20 mouse cellular contexts compared by ENCODE assay signal in genomic region chr13:57414716-57415115, GRCm38 (mm10).
A peak's percentile ranks its signal among the peaks of the same experiment; 100 is the strongest.
DNase-seq lines count a peak whose midpoint lies in the region; TF ChIP-seq lines count a peak whose summit lies in the region.
"Had no signal": no experiment of that assay in that cellular context is flagged by ENCODE, and none has a peak within 500 bp of the region (broad histone marks: within the 10 kb centered on the region; RNA-seq: fewer than 3 reads in every experiment).

No protein-coding gene starts in this region.

- DNase-seq in layer of hippocampus, adult 2 months (ENCODE audit: low spot score in 2 of 2) = no peak
- DNase-seq in layer of hippocampus, adult 9-11 months = no peak
- peak; percentile 51 for DNase-seq in ES-CJ7 (ENCODE audit: low read depth, low spot score)
- peak; percentile 67 for DNase-seq in ZHBTc4 (ENCODE audit: low read depth, low spot score)
- no peak for DNase-seq in cerebellum, adult 2 months
- no peak for DNase-seq in heart, postnatal 14 days
- DNase-seq: adrenal gland, postnatal 14 days; cerebellum, adult 18-20 months; cerebellum, postnatal 10 days; embryo, embryonic 11 days; gastrocnemius, postnatal 10 days; heart, adult 18-20 months; heart, postnatal 10 days had no signal

- peak; percentile 40 for TF ChIP-seq CTCF in layer of hippocampus, adult 2 months (conservative IDR thresholded peaks at IDR 0.05)
- peak; percentile 69 for TF ChIP-seq CTCF in E14TG2a.4 (conservative IDR thresholded peaks at IDR 0.05; ENCODE audit: low read length)
- no peak for TF ChIP-seq CTCF in cerebellum, adult 2 months (IDR thresholded peaks at IDR 0.05; ENCODE audit: borderline replicate concordance, insufficient read depth, low read depth, low read length)

- WGBS in cerebellum, adult 2 months = 100% methylated on average over 1 of the region's 1 CpGs

- H3K36me3 ChIP-seq in E14TG2a.4 (ENCODE audit: insufficient read depth, low read length) = no peaks in the 10 kb centered on the region
- H3K36me3 ChIP-seq: embryonic facial prominence, embryonic 15.5 days; forebrain, embryonic 10.5 days; heart, embryonic 10.5 days had no signal

- H3K4me3 ChIP-seq in layer of hippocampus, adult 2 months = no peak overlapping the region
- H3K4me3 ChIP-seq in E14TG2a.4 (replicated peaks; ENCODE audit: low read length) = no peak overlapping the region
- H3K4me3 ChIP-seq in cerebellum, adult 2 months (replicated peaks; ENCODE audit: insufficient read depth, low read depth, low read length) = no peak overlapping the region
- H3K4me3 ChIP-seq: embryonic facial prominence, embryonic 15.5 days; erythroblast, embryonic 14.5 days; forebrain, embryonic 10.5 days; heart, embryonic 10.5 days; hindbrain, embryonic 13.5 days had no signal

- intact Hi-C loops in heart, postnatal 14 days (cut with DNase I) = no loop called here

- H3K4me1 ChIP-seq in E14TG2a.4 (replicated peaks; ENCODE audit: low read depth, low read length) = no peaks in the 10 kb centered on the region
- H3K4me1 ChIP-seq in cerebellum, adult 2 months (ENCODE audit: control insufficient read depth, insufficient read depth, low read length) = no peaks in the 10 kb centered on the region; the same call in 1 of the 2 replicates
- H3K4me1 ChIP-seq: embryonic facial prominence, embryonic 15.5 days had no signal

- no peaks in the 10 kb centered on the region for H3K9me3 ChIP-seq in E14TG2a.4 (ENCODE audit: low read length)
- H3K9me3 ChIP-seq: forebrain, embryonic 10.5 days; heart, embryonic 10.5 days; hindbrain, embryonic 13.5 days had no signal

- no peak for TF ChIP-seq POLR2A in cerebellum, adult 2 months (IDR thresholded peaks at IDR 0.05; ENCODE audit: borderline replicate concordance, insufficient read depth, low read length)

- H3K27ac ChIP-seq in layer of hippocampus, adult 2 months = no peak overlapping the region
- no peak overlapping the region for H3K27ac ChIP-seq in cerebellum, adult 2 months (ENCODE audit: insufficient read depth, low read length)
- H3K27ac ChIP-seq: embryonic facial prominence, embryonic 15.5 days; forebrain, embryonic 10.5 days; heart, embryonic 10.5 days; hindbrain, postnatal 0 days had no signal

- H3K27me3 ChIP-seq in E14TG2a.4 (ENCODE audit: insufficient read depth, low read length) = no peaks in the 10 kb centered on the region
- no peaks in the 10 kb centered on the region for H3K27me3 ChIP-seq in cerebellum, adult 2 months (ENCODE audit: control insufficient read depth, insufficient read depth, low read length)
- H3K27me3 ChIP-seq: embryonic facial prominence, embryonic 15.5 days; hindbrain, embryonic 13.5 days had no signal

Comparison
In these comparisons a context has a peak if more than half of its experiments do, and no peak if none do; other contexts are left out.
1. DNase-seq: peak in ES-CJ7 (single experiment) and ZHBTc4 (single experiment); none in layer of hippocampus, adult 2 months (0 of 2), layer of hippocampus, adult 9-11 months (single experiment), cerebellum, adult 2 months (0 of 2) and heart, postnatal 14 days (0 of 2).